Mouse (Mus musculus) limb, embryonic 10.5 days (tissue): ENCODE measurements around the gene Tmem41a. TPM values are rescaled to one million over a fixed set of nuclear protein-coding genes. Genes with fewer than 3 reads are reported as not detected.

ENCODE experiments used
- polyA plus RNA-seq: library from polyadenylated mRNA; unstranded; fragments of >200 nt; fragmentation: Nextera tagmentation; extraction: Ambion mirVana; gene quantifications from 2 replicates; pipeline ENCODE4 v1.2.1, GENCODE M21; 2016

Tmem41a gene
- polyA plus RNA-seq, 1 experiment from 2014 or later: 49.4 TPM

Other genes starting within 250 kb of the Tmem41a start
- gene Ehhadh, start 159.7 kb downstream of the Tmem41a start, polyA plus RNA-seq: 1.6 and 2.5 TPM in 2 replicates
- gene Map3k13, start 153.2 kb downstream of the Tmem41a start, polyA plus RNA-seq: 1.2 and 1.8 TPM in 2 replicates
- gene Liph, start 48.1 kb upstream of the Tmem41a start, polyA plus RNA-seq: 0.31 and 0.34 TPM in 2 replicates
- 70.6 and 74.9 TPM in 2 replicates for gene Senp2, start 61.9 kb upstream of the Tmem41a start, polyA plus RNA-seq
- 203 and 204 TPM in 2 replicates for gene Igf2bp2, start 215.7 kb upstream of the Tmem41a start, polyA plus RNA-seq